Mouse (Mus musculus): ENCODE data around the gene Ccdc89.

Gene Ccdc89

DNA sequence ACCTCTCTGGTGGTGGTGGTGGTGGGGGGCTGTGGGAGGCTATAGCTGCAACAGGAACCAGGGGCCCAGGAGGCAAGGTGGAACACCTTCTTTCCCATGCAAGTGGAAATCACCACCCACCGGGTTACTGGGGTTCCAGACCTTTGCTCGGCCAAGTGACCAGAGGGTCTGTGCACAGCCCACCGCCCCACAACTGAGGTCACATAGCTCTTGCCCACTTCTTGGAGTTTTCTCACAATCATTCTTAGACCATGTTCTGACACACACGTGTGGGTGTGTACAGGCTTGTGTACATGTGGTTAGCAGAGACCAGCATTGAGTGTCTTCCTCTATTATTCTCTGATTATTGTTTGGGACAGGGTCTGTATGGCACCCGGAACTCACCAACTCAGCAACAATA is 35.1 kb downstream of the Ccdc89 start:
- no peak for DNase-seq (ENCODE audit: inconsistent age in 2 of 2, low spot score in 1 of 2)

DNA sequence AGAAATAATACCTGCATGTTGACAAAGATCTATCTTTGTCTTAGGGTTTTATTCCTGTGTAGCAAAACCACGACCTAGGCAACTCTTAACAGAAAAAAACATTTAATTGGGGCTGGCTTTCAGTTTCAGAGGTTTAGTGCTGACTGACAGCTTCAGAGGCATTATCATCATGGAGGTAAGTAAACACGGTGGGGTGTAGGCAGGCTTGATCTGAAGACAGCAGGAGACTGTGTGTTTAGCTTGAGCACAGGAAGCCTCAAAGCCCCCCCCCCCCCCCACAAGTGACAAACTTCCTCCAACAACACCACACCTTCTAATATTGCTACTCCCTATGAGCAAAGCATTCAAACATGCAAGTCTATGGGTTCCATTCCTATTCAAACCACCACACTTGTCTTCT is 47.1 kb downstream of the Ccdc89 start:
- no peak for DNase-seq (ENCODE audit: inconsistent age in 2 of 2, low spot score in 1 of 2)

DNA sequence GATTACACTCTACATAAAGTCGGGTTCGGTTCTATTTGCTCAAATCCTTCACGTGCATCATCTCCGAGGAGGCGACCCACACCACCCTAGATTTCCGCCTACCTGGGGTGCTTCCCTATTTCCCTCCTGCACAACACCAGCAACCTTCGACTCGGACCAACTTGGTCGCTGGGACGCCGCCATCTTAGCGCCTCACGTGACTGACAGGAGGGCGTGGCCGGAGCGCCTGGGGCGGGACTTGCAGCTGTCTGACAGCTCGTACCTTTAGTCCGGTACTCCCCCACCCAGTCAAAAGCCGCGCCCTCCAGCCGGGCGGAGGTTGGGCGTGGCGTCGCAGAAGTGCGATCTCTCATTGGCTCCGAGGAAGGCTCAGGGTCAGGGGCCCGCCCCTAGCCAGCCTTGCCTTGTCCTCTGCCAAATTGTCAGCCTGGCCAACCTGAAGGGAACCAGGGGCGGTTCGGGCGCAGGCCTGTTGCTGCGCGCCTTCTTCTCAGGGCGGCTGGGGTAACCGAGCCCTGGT is 49.5 kb downstream of the Ccdc89 start, which contains the start of gene Tmem126b:
TSS of gene Tmem126b (minus strand) at position 209 of the 520 bp plus-strand sequence.
- peak; percentile 100 for DNase-seq (ENCODE audit: inconsistent age in 2 of 2, low spot score in 1 of 2)

DNA sequence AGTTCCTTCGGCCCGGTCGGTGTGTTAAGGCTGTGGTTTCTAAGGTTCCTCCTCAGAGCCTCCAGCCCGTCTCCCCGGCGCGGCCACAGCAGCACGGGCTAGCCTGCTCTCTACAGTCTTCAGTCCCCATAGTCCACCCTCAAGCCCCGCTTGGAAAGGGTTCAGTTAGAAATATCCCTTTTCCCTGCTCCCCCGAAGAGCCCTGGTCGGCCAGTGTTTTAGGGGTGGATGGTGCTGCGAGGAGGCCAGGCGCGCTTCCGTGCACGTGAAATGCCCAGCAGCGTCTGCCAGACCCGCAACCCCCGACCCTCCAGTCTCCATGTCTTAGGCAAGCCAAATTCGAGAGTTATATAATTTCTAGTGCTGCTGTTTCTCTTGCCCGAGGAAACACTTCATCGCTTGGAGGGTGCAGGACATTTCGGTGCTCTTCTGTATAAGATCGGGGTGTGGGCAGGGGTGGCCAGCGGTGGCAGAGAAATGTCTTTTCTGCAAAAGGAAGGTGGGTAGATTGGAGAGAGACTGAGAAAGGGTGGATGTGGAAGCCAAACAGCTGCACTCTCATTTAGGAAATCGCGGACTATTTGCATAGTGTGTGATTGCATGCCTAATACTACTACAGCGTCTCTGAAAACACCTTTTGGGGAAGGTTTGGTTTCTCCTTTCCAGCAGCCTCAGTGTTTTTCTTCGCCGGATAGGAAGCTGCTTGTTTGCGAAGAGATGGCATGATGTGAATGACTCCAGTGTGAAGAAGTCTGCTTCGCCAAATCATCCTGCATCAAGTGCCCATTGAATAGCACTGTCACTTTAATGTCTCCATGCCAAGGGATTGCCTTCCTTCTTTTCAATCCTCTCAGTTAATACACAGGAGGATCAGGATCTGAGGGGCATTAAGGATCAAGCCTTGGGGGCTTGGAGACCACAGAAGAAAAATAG is 50.2 kb downstream of the Ccdc89 start, which contains the start of gene Dlg2:
TSS of gene Dlg2 (plus strand) at position 360 of the 933 bp plus-strand sequence.
- peak; percentile 74 to 92 for DNase-seq (ENCODE audit: inconsistent age in 2 of 2, low spot score in 1 of 2)
